Comparison of ENCODE assay signal across 28 mouse cellular contexts in genomic region chr5:139288591-139288990, GRCm38 (mm10). TPM values are rescaled to one million over a fixed set of nuclear protein-coding genes. Genes with fewer than 3 reads are reported as not detected.
DNase-seq lines count a peak whose midpoint lies in the region; ATAC-seq and TF ChIP-seq lines count a peak whose summit lies in the region.
"Had no signal": no experiment of that assay in that cellular context is flagged by ENCODE, and none has a peak within 500 bp of the region (broad histone marks: within the 10 kb centered on the region; RNA-seq: fewer than 3 reads in every experiment).

No protein-coding gene starts in this region.

- no peak overlapping the region for H3K4me3 ChIP-seq in liver, embryonic 12.5 days
- no peak overlapping the region for H3K4me3 ChIP-seq in CH12.LX (replicated peaks in 1 of 3; ENCODE audit: low read depth in 2 of 3, low read length in 2 of 3, poor library complexity in 1 of 3)
- H3K4me3 ChIP-seq in bone marrow, adult 2 months (replicated peaks; ENCODE audit: control insufficient read depth, low read depth, low read length): no peak overlapping the region
- no peak overlapping the region for H3K4me3 ChIP-seq in liver, postnatal 0 days (ENCODE audit: low read depth, low read length)
- H3K4me3 ChIP-seq in kidney, embryonic 16.5 days (ENCODE audit: low read length): no peak overlapping the region
- H3K4me3 ChIP-seq: embryonic facial prominence, embryonic 13.5 days; forebrain, embryonic 10.5 days; forebrain, embryonic 15.5 days; heart, embryonic 15.5 days; left cerebral cortex, adult 2 months; limb, embryonic 12.5 days had no signal

- H3K36me3 ChIP-seq in liver, embryonic 12.5 days: peaks cover 2% of the 10 kb centered on the region; the same call in 1 of the 2 replicates
- peaks cover 59 to 89% of the 10 kb centered on the region in 2 experiments for H3K36me3 ChIP-seq in CH12.LX (replicated peaks in 1 of 2; ENCODE audit: control insufficient read depth in 1 of 2, insufficient read depth in 1 of 2, low read length in 1 of 2)
- no peaks in the 10 kb centered on the region for H3K36me3 ChIP-seq in liver, postnatal 0 days (replicated peaks; ENCODE audit: insufficient read depth, low read length)
- H3K36me3 ChIP-seq in kidney, embryonic 16.5 days (ENCODE audit: insufficient read depth, low read length): no peaks in the 10 kb centered on the region
- H3K36me3 ChIP-seq: embryonic facial prominence, embryonic 13.5 days; forebrain, embryonic 10.5 days; forebrain, embryonic 15.5 days; heart, embryonic 15.5 days; limb, embryonic 12.5 days had no signal

- H3K4me1 ChIP-seq in liver, embryonic 12.5 days: peaks cover 48% of the 10 kb centered on the region
- H3K4me1 ChIP-seq in CH12.LX (ENCODE audit: control insufficient read depth in 1 of 2, insufficient read depth in 2 of 2): peaks cover 44 to 90% of the 10 kb centered on the region in 2 experiments
- H3K4me1 ChIP-seq in bone marrow, adult 2 months (ENCODE audit: control insufficient read depth, insufficient read depth, low read length): peaks cover 22% of the 10 kb centered on the region
- H3K4me1 ChIP-seq in liver, postnatal 0 days (ENCODE audit: insufficient read depth): peaks cover 33% of the 10 kb centered on the region
- H3K4me1 ChIP-seq in kidney, embryonic 16.5 days (ENCODE audit: insufficient read depth, low read length): peaks cover 4% of the 10 kb centered on the region; the same call in 1 of the 2 replicates
- H3K4me1 ChIP-seq: embryonic facial prominence, embryonic 13.5 days; forebrain, embryonic 15.5 days; limb, embryonic 12.5 days had no signal

- TF ChIP-seq POLR2A in CH12.LX (IDR thresholded peaks at IDR 0.05; ENCODE audit: low read depth, low read length): no peak
- TF ChIP-seq POLR2A in bone marrow, adult 2 months (IDR thresholded peaks at IDR 0.05; ENCODE audit: borderline replicate concordance, control insufficient read depth, low read depth, low read length): no peak

- H3K27ac ChIP-seq in liver, embryonic 12.5 days: peak overlapping the region; percentile 64
- H3K27ac ChIP-seq in CH12.LX (ENCODE audit: insufficient read depth, low read depth): 0 out of 2 replicates have a peak overlapping the region, but pooled peaks have one; percentile 2
- H3K27ac ChIP-seq in bone marrow, adult 2 months (ENCODE audit: control insufficient read depth, insufficient read depth, low read depth, low read length, poor library complexity): peak overlapping the region; percentile 97
- peak overlapping the region; percentile 85 for H3K27ac ChIP-seq in liver, postnatal 0 days (ENCODE audit: low read depth)
- H3K27ac ChIP-seq in kidney, embryonic 16.5 days (ENCODE audit: low read length): no peak overlapping the region
- H3K27ac ChIP-seq: embryonic facial prominence, embryonic 13.5 days; forebrain, embryonic 10.5 days; forebrain, embryonic 15.5 days; heart, embryonic 15.5 days; kidney, postnatal 0 days; left cerebral cortex, adult 2 months; limb, embryonic 12.5 days; liver, embryonic 14.5 days; stomach, postnatal 0 days had no signal

- WGBS in liver, embryonic 12.5 days (ENCODE audit: insufficient replicate concordance): 73% methylated on average over 4 of the region's 4 CpGs
- WGBS in bone marrow, adult 2 months: 41% methylated on average over 4 of the region's 4 CpGs
- WGBS in liver, postnatal 0 days (ENCODE audit: insufficient replicate concordance): 70% methylated on average over 4 of the region's 4 CpGs
- 81% methylated on average over 4 of the region's 4 CpGs for WGBS in kidney, embryonic 16.5 days

- H3K9ac ChIP-seq in liver, embryonic 12.5 days: no peak overlapping the region
- H3K9ac ChIP-seq in CH12.LX (ENCODE audit: insufficient read depth, low read depth): no peak overlapping the region
- H3K9ac ChIP-seq in liver, postnatal 0 days (replicated peaks): no peak overlapping the region
- no peak overlapping the region for H3K9ac ChIP-seq in kidney, embryonic 16.5 days (replicated peaks; ENCODE audit: low read length)
- H3K9ac ChIP-seq: embryonic facial prominence, embryonic 13.5 days; forebrain, embryonic 15.5 days; heart, embryonic 15.5 days; limb, embryonic 12.5 days; liver, embryonic 14.5 days had no signal

- no peak for DNase-seq in liver
- no peak for DNase-seq in CH12.LX (ENCODE audit: extremely low read depth)
- DNase-seq in liver, postnatal 0 days: no peak
- DNase-seq in thymus, postnatal 4 days: no peak
- DNase-seq: adrenal gland, adult 8-10 months; cerebellum, adult 11-12 months; cerebellum, adult 9-11 months; gastrocnemius, postnatal 14 days; kidney, adult 18-20 months; kidney, postnatal 4 days; lung, postnatal 36 days; right cerebral cortex, postnatal 25 days; thymus, adult 18-20 months; thymus, postnatal 25 days had no signal

- dilution Hi-C loops in CH12.LX (cut with MboI; ENCODE audit: extremely low pct_ligation_motif_present, extremely low pct_unique_long_range_greater_than_20kb, low sequenced_read_pairs): no loop called here

- in situ Hi-C loops in CH12.LX (cut with MboI; ENCODE audit: low pct_ligation_motif_present, low pct_unique_long_range_greater_than_20kb, low sequenced_read_pairs): no loop called here

- no peak for TF ChIP-seq EP300 in CH12.LX (IDR thresholded peaks at IDR 0.05; ENCODE audit: low read length)
- no peak for TF ChIP-seq EP300 in liver, postnatal 0 days (IDR thresholded peaks at IDR 0.05; ENCODE audit: low read depth)

- no peak for TF ChIP-seq CTCF in CH12.LX (conservative IDR thresholded peaks at IDR 0.05 in 1 of 2, IDR thresholded peaks at IDR 0.05 in 1 of 2; ENCODE audit: low read depth in 2 of 2, low read length in 2 of 2)
- no peak for TF ChIP-seq CTCF in bone marrow, adult 2 months (IDR thresholded peaks at IDR 0.05; ENCODE audit: control insufficient read depth, insufficient read depth, low read length)
- TF ChIP-seq CTCF in liver, postnatal 0 days (IDR thresholded peaks at IDR 0.05; ENCODE audit: low read depth): no peak

- TF ChIP-seq RAD21 in CH12.LX (IDR thresholded peaks at IDR 0.05; ENCODE audit: low read depth, low read length): no peak

- no peaks in the 10 kb centered on the region for H3K27me3 ChIP-seq in liver, embryonic 12.5 days (replicated peaks)
- no peaks in the 10 kb centered on the region for H3K27me3 ChIP-seq in CH12.LX (replicated peaks)
- H3K27me3 ChIP-seq in liver, postnatal 0 days (ENCODE audit: insufficient read depth, low read length): no peaks in the 10 kb centered on the region
- H3K27me3 ChIP-seq in kidney, embryonic 16.5 days (ENCODE audit: insufficient read depth, low read length): no peaks in the 10 kb centered on the region
- H3K27me3 ChIP-seq: embryonic facial prominence, embryonic 13.5 days; forebrain, embryonic 15.5 days; heart, embryonic 15.5 days; limb, embryonic 12.5 days had no signal

- H3K79me2 ChIP-seq in CH12.LX (replicated peaks; ENCODE audit: control insufficient read depth, extremely low read depth, insufficient read depth, poor library complexity, severe bottlenecking): no peaks in the 10 kb centered on the region

- no peak for ATAC-seq in liver, embryonic 12.5 days
- no peak for ATAC-seq in liver, postnatal 0 days
- ATAC-seq in kidney, embryonic 16.5 days (ENCODE audit: low FRiP score, low TSS enrichment): no peak
- ATAC-seq: forebrain, embryonic 15.5 days; hindbrain, embryonic 16.5 days; midbrain, embryonic 16.5 days had no signal

- no peak overlapping the region for H3K4me2 ChIP-seq in liver, embryonic 12.5 days
- H3K4me2 ChIP-seq in CH12.LX (ENCODE audit: insufficient read depth, low read depth, poor library complexity, severe bottlenecking): no peak overlapping the region
- H3K4me2 ChIP-seq in liver, postnatal 0 days (ENCODE audit: low read depth, low read length): no peak overlapping the region
- no peak overlapping the region for H3K4me2 ChIP-seq in kidney, embryonic 16.5 days (replicated peaks; ENCODE audit: low read depth, low read length)
- H3K4me2 ChIP-seq: embryonic facial prominence, embryonic 13.5 days; forebrain, embryonic 15.5 days; heart, embryonic 15.5 days; limb, embryonic 12.5 days had no signal

- H3K9me3 ChIP-seq in liver, embryonic 12.5 days (replicated peaks): no peaks in the 10 kb centered on the region
- H3K9me3 ChIP-seq in CH12.LX (replicated peaks; ENCODE audit: low read length): peaks cover 39% of the 10 kb centered on the region
- no peaks in the 10 kb centered on the region for H3K9me3 ChIP-seq in liver, postnatal 0 days (ENCODE audit: low read length)
- no peaks in the 10 kb centered on the region for H3K9me3 ChIP-seq in kidney, embryonic 16.5 days (ENCODE audit: low read length)
- H3K9me3 ChIP-seq: embryonic facial prominence, embryonic 13.5 days; forebrain, embryonic 10.5 days; forebrain, embryonic 15.5 days; heart, embryonic 15.5 days; limb, embryonic 12.5 days had no signal

TF ChIP-seq in CH12.LX, 34 proteins besides CTCF, POLR2A, EP300 and RAD21:
- no peak for TF ChIP-seq UBTF (IDR thresholded peaks at IDR 0.05; ENCODE audit: low read depth, low read length)
- no peak for TF ChIP-seq E2F4 (IDR thresholded peaks at IDR 0.05; ENCODE audit: insufficient replicate concordance, low read depth, low read length)
- TF ChIP-seq TCF12 (IDR thresholded peaks at IDR 0.05; ENCODE audit: low read depth, low read length): no peak
- no peak for TF ChIP-seq KAT2A (IDR thresholded peaks at IDR 0.05; ENCODE audit: insufficient replicate concordance, low read length)

RNA-seq across cellular contexts. Expression of gene Get4, which starts 36.5 kb away (rescaled TPM):
- polyA plus RNA-seq in liver, embryonic 12.5 days (2016; fragmentation: Nextera tagmentation; extraction: Ambion mirVana): 162 and 165 TPM in 2 replicates
- total RNA-seq in CH12.LX (2012; rRNA removed): 91.4 and 93.9 TPM in 2 replicates
- 96.4 and 103 TPM in 2 replicates for total RNA-seq in CH12.LX (2014; rRNA removed)
- polyA plus RNA-seq in CH12.LX (2012; ENCODE audit: insufficient read length, low read depth): 140 and 164 TPM in 2 replicates
- 43.5 and 60.2 TPM in 2 replicates for polyA plus RNA-seq in bone marrow, adult 2 months (2011; ENCODE audit: insufficient read depth, insufficient read length, low replicate concordance, missing spikeins)
- 92.7 and 97.5 TPM in 2 replicates for polyA plus RNA-seq in liver, postnatal 0 days (2015; fragmentation: Nextera tagmentation; extraction: Ambion mirVana)
- 148 and 161 TPM in 2 replicates for polyA plus RNA-seq in kidney, embryonic 16.5 days (2015; fragmentation: Nextera tagmentation; extraction: Ambion mirVana)

RNA-seq across cellular contexts. Expression of gene Adap1, which starts 36.8 kb away (rescaled TPM):
- 6.7 and 7.3 TPM in 2 replicates for polyA plus RNA-seq in liver, embryonic 12.5 days (2016; fragmentation: Nextera tagmentation; extraction: Ambion mirVana)
- total RNA-seq in CH12.LX (2012; rRNA removed) (73.2 and 93.9 TPM in 2 replicates), CH12.LX (2014; rRNA removed) (53.9 and 55.3 TPM in 2 replicates)
- 61.8 and 70.7 TPM in 2 replicates for polyA plus RNA-seq in CH12.LX (2012; ENCODE audit: insufficient read length, low read depth)
- 12.1 and 26.4 TPM in 2 replicates for polyA plus RNA-seq in bone marrow, adult 2 months (2011; ENCODE audit: insufficient read depth, insufficient read length, low replicate concordance, missing spikeins)
- polyA plus RNA-seq in liver, postnatal 0 days (2015; fragmentation: Nextera tagmentation; extraction: Ambion mirVana): 3.7 and 4.3 TPM in 2 replicates
- 1.1 and 1.7 TPM in 2 replicates for polyA plus RNA-seq in kidney, embryonic 16.5 days (2015; fragmentation: Nextera tagmentation; extraction: Ambion mirVana)
